Mouse (Mus musculus): Measurements from ENCODE around the gene Bcl11a.

The Bcl11a gene

GRCm38 (mm10) chr11:24130186-24130760 lies 52.4 kb downstream of the Bcl11a start:
- no peak for DNase-seq (ENCODE audit: low read depth, low spot score)

- peak; percentile 27 for DNase-seq (ENCODE audit: low read depth, low spot score)
Observed at GRCm38 (mm10) chr11:24131818-24132217, 54.0 kb downstream of the Bcl11a start.

GRCm38 (mm10) chr11:24132358-24132757 lies 54.5 kb downstream of the Bcl11a start:
- no peak for DNase-seq (ENCODE audit: low read depth, low spot score)

GRCm38 (mm10) chr11:24132853-24133252 lies 55.0 kb downstream of the Bcl11a start:
- DNase-seq (ENCODE audit: low read depth, low spot score) = no peak

GRCm38 (mm10) chr11:24133484-24133883 lies 55.6 kb downstream of the Bcl11a start:
- no peak for DNase-seq (ENCODE audit: low read depth, low spot score)

GRCm38 (mm10) chr11:24133928-24134327 lies 56.1 kb downstream of the Bcl11a start:
- DNase-seq (ENCODE audit: low read depth, low spot score) = no peak

- DNase-seq (ENCODE audit: low read depth, low spot score) = no peak
Observed at GRCm38 (mm10) chr11:24135244-24135643, 57.4 kb downstream of the Bcl11a start.

- no peak for DNase-seq (ENCODE audit: low read depth, low spot score)
Observed at GRCm38 (mm10) chr11:24136084-24136785, 58.4 kb downstream of the Bcl11a start.

GRCm38 (mm10) chr11:24137891-24138290 lies 60.0 kb downstream of the Bcl11a start:
- no peak for DNase-seq (ENCODE audit: low read depth, low spot score)

GRCm38 (mm10) chr11:24138600-24139375 lies 60.9 kb downstream of the Bcl11a start:
- no peak for DNase-seq (ENCODE audit: low read depth, low spot score)

- no peak for DNase-seq (ENCODE audit: low read depth, low spot score)
Observed at GRCm38 (mm10) chr11:24139432-24139831, 61.6 kb downstream of the Bcl11a start.

- no peak for DNase-seq (ENCODE audit: low read depth, low spot score)
Observed at GRCm38 (mm10) chr11:24139952-24140351, 62.1 kb downstream of the Bcl11a start.

GRCm38 (mm10) chr11:24140948-24141347 lies 63.1 kb downstream of the Bcl11a start:
- DNase-seq (ENCODE audit: low read depth, low spot score) = no peak

- DNase-seq (ENCODE audit: low read depth, low spot score) = no peak
Observed at GRCm38 (mm10) chr11:24141479-24142251, 63.8 kb downstream of the Bcl11a start.

- no peak for DNase-seq (ENCODE audit: low read depth, low spot score)
Observed at GRCm38 (mm10) chr11:24142316-24142715, 64.5 kb downstream of the Bcl11a start.

- no peak for DNase-seq (ENCODE audit: low read depth, low spot score)
Observed at GRCm38 (mm10) chr11:24144159-24144946, 66.5 kb downstream of the Bcl11a start.

GRCm38 (mm10) chr11:24146034-24146433 lies 68.2 kb downstream of the Bcl11a start:
- DNase-seq (ENCODE audit: low read depth, low spot score) = no peak

- DNase-seq (ENCODE audit: low read depth, low spot score) = no peak
Observed at GRCm38 (mm10) chr11:24146437-24146836, 68.6 kb downstream of the Bcl11a start.

GRCm38 (mm10) chr11:24147698-24148097 lies 69.8 kb downstream of the Bcl11a start:
- DNase-seq (ENCODE audit: low read depth, low spot score) = no peak

- no peak for DNase-seq (ENCODE audit: low read depth, low spot score)
Observed at GRCm38 (mm10) chr11:24148545-24148944, 70.7 kb downstream of the Bcl11a start.

Data from CD4-positive, CD25-positive, alpha-beta regulatory T cell, adult 2 months (primary cell).